Mouse (Mus musculus) hindbrain, postnatal 0 days (tissue): ENCODE data around the gene Spsb1. TPM values are rescaled to one million over a fixed set of nuclear protein-coding genes. Genes with fewer than 3 reads are reported as not detected.

Source experiments
- ATAC-seq: fragments of 200-750 bp; cut with Nextera tagmentation; 2 replicates; pipeline ENCODE4 v1.8.0; 2017; ENCODE audit warnings: mild to moderate bottlenecking, moderate TSS enrichment, moderate library complexity
- DNase-seq: peaks from one replicate; pipeline ENCODE4 v3.0.0-alpha.2; 2015; ENCODE audit warnings: low spot score
- H3K27ac ChIP-seq: fragments of 300-500 bp; sonication (generic); 2 replicates; pipeline ENCODE4 v1.5.1; 2014; ENCODE audit warnings: mild to moderate bottlenecking
- H3K27me3 ChIP-seq: fragments of 300-500 bp; sonication (generic); 2 replicates; pipeline ENCODE4 v1.6.1; 2014; ENCODE audit warnings: low read length, mixed read lengths; ENCODE audit not compliant: insufficient read depth
- H3K36me3 ChIP-seq: fragments of 300-500 bp; sonication (generic); 2 replicates; pipeline ENCODE4 v1.6.1; 2014; ENCODE audit warnings: low read length, mixed read lengths; ENCODE audit not compliant: insufficient read depth
- H3K4me1 ChIP-seq: fragments of 300-500 bp; sonication (generic); 2 replicates; pipeline ENCODE4 v1.6.1; 2014; ENCODE audit warnings: antibody characterized with exemption, low read length, mixed read lengths; ENCODE audit not compliant: insufficient read depth
- H3K4me2 ChIP-seq: fragments of 300-500 bp; sonication (generic); 2 replicates; pipeline ENCODE4 v1.6.1; 2014; ENCODE audit warnings: low read depth, mild to moderate bottlenecking, low read length, moderate library complexity, mixed read lengths
- H3K4me3 ChIP-seq: fragments of 300-500 bp; sonication (generic); 2 replicates; pipeline ENCODE4 v1.5.1; 2014; ENCODE audit warnings: low read length
- H3K9ac ChIP-seq: fragments of 300-500 bp; sonication (generic); replicated peaks from 2 replicates; pipeline ENCODE4 v1.6.1; 2014; ENCODE audit warnings: mild to moderate bottlenecking, low read length, moderate library complexity, mixed read lengths
- H3K9me3 ChIP-seq: fragments of 300-500 bp; sonication (generic); 2 replicates; pipeline ENCODE4 v1.6.1; 2016; ENCODE audit warnings: low read length, mixed read lengths
- CTCF ChIP-seq: IDR thresholded peaks from 2 replicates; pipeline ENCODE4 v1.5.1; 2016; ENCODE audit warnings: antibody characterized with exemption, control low read depth, low read depth
- WGBS: fragments of 180-500 bp; shearing (Covaris S2); extraction: QIAGEN DNeasy Blood & Tissue Kit; methylation state at CpG from one replicate; pipeline ENCODE4 v1.1.7; 2014; 5-methylcytosine and 5-hydroxymethylcytosine counted together
- polyA plus RNA-seq: library from polyadenylated mRNA; unstranded; fragments of >200 nt; fragmentation: Nextera tagmentation; extraction: Ambion mirVana; gene quantifications from 2 replicates; pipeline ENCODE4 v1.2.1, GENCODE M21; 2015
- total RNA-seq: library from RNA; depleted of rRNA; stranded (reverse); fragments of >200 nt; gene quantifications from 2 replicates; pipeline ENCODE4 v1.2.3, GENCODE M21; 2014

Spsb1 gene
- total and polyA plus RNA-seq, 2 experiments from 2014 or later, result 9.2 to 13.7 TPM

DNA sequence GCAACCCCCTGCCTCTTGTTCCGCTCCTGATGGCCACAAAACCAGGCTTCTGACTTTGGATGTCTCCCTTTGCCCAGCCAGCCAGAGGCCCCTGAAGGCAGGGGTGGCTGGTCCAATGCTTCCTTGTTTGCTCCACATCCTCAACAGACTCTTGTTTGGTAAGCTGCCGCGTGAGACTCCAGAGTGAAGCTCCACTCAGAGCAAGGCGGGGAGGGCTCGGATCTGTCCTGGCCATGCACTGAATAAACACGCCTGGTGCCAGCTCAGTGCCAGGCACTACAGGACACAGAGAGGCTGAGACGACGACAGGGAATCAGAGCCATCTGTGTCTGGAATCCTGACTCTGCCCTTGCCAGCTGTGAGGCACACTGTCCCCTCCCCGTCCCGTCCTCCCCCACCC is 70.9 kb downstream of the Spsb1 start:
- Histone ChIP-seq H3K4me3 (no peak overlapping the region), H3K9me3 (no peaks in the 10 kb centered on the region), H3K4me2 (no peak overlapping the region), H3K27ac (no peak overlapping the region), H3K9ac (no peak overlapping the region), H3K4me1 (no peaks in the 10 kb centered on the region), H3K27me3 (no peaks in the 10 kb centered on the region), H3K36me3 (no peaks in the 10 kb centered on the region)
- TF ChIP-seq CTCF, result no peak
- 59% methylated on average over 10 of the region's 10 CpGs for WGBS
- ATAC-seq (no peak), DNase-seq (no peak)

DNA sequence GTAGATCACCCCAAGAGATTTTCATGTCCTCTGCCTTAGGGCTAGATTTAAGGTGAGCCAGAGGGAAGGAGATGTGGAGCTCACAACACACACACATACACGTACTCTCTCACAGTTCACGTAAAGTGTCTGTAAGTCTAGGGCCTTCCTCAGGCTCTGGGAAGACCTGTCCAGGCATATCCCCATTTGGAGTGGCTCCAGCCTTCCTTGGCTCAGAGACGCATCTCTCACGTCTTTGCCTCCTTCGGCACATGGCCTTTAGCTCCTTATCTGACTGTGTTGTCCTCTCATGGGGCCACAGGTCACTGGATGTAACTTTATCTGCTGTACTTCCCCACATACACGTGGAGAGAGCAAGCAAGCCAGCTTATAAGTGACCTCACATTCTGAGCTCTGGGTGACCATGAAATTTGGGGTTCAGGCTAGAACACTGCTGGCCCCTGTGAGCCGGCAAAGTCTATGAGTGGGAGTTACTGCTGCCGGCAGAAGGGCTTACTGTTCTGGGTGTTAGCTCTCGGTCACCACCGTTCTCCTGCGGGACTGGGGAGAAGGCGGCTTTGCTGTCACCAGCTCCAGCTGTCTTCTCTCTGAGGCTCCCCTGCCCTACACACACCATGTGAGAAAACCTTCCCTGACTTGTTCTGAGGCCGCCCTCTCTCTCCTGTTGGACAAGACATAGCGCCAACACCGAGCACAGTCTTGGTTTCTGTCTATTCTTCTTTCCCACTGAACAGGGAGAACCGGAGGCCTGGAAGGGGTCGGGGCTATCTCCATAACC is 72.5 kb downstream of the Spsb1 start:
- no peaks in the 10 kb centered on the region for H3K27me3 ChIP-seq
- WGBS, result 81% methylated on average over 17 of the region's 17 CpGs
- H3K4me3 ChIP-seq, result no peak overlapping the region

GRCm38 (mm10) chr4:149880908-149881307 is 73.9 kb downstream of the Spsb1 start:
- 74% methylated on average over 5 of the region's 5 CpGs for WGBS
- H3K27ac ChIP-seq, result no peak overlapping the region
- H3K9ac ChIP-seq, result no peak overlapping the region
- no peak overlapping the region for H3K4me2 ChIP-seq
- H3K9me3 ChIP-seq, result no peaks in the 10 kb centered on the region
- H3K36me3 ChIP-seq, result no peaks in the 10 kb centered on the region
- ATAC-seq (no peak), DNase-seq (no peak)
- no peaks in the 10 kb centered on the region for H3K27me3 ChIP-seq
- no peak for TF ChIP-seq CTCF
- no peak overlapping the region for H3K4me3 ChIP-seq
- peaks cover 15% of the 10 kb centered on the region for H3K4me1 ChIP-seq

More for the DNA sequence above, 72.5 kb downstream of the Spsb1 start:
- Histone ChIP-seq H3K9ac (no peak overlapping the region), H3K27ac (no peak overlapping the region), H3K4me2 (no peak overlapping the region), H3K9me3 (no peaks in the 10 kb centered on the region), H3K4me1 (peaks cover 5% of the 10 kb centered on the region; the same call in 1 of the 2 replicates), H3K36me3 (no peaks in the 10 kb centered on the region)
- DNase-seq (no peak), ATAC-seq (no peak)
- no peak for TF ChIP-seq CTCF

GRCm38 (mm10) chr4:149879980-149880379 is 74.9 kb downstream of the Spsb1 start:
- Histone ChIP-seq H3K27me3 (no peaks in the 10 kb centered on the region), H3K4me1 (peaks cover 24% of the 10 kb centered on the region), H3K9ac (no peak overlapping the region), H3K27ac (no peak overlapping the region), H3K36me3 (no peaks in the 10 kb centered on the region), H3K9me3 (no peaks in the 10 kb centered on the region), H3K4me3 (no peak overlapping the region), H3K4me2 (no peak overlapping the region)
- TF ChIP-seq CTCF, result no peak
- WGBS, result 84% methylated on average over 11 of the region's 11 CpGs
- DNase-seq (no peak), ATAC-seq (no peak)

DNA sequence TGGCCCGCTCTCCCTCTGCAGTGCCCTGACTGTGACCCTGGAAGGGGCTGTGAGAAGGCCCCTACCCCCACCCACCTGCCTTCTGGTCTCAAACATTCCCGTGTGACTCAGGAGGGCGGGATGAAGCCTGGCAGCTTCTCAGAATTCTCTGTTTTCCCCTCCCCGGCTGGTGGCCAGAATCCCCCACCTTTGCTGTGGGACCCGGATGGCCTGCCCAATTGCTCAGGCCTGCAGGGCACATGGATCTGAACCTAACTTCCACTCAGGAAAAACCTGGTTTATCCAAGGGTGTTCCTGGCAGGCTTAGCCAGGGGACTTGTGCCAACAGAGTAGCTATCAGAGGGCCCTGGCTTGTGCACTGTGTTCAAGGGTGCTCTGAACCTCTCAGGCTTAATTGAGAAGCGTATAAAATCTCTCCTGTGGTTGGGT is 76.8 kb downstream of the Spsb1 start:
- TF ChIP-seq CTCF, result no peak
- H3K4me1 ChIP-seq, result peaks cover 30% of the 10 kb centered on the region
- no peak for ATAC-seq
- H3K9me3 ChIP-seq, result no peaks in the 10 kb centered on the region
- no peaks in the 10 kb centered on the region for H3K36me3 ChIP-seq
- 57% methylated on average over 6 of the region's 6 CpGs for WGBS
- H3K4me2 ChIP-seq, result no peak overlapping the region
- H3K9ac ChIP-seq, result no peak overlapping the region
- no peak overlapping the region for H3K4me3 ChIP-seq
- no peak for DNase-seq
- H3K27me3 ChIP-seq, result no peaks in the 10 kb centered on the region
- H3K27ac ChIP-seq, result no peak overlapping the region

DNA sequence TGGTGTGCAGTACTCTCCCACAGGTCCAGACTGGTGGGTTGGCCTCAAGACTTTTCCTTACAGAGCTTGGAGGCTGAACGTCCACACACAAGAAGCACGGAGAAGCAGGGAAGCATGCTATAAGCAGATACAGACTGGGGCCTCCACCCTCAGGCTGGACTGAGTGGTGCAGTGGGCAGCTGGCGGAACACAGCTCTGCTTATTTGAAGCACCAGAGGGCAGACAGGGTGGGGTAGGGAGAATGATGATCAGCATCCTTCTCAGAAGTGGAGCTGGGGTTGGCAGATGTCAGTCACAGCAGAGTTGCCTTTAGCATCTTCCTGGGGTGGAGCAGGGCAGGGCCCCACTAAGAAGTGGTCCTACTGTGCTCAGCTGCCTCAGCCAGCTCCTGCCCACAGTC is 77.6 kb downstream of the Spsb1 start:
- Histone ChIP-seq H3K9ac (no peak overlapping the region), H3K9me3 (no peaks in the 10 kb centered on the region), H3K4me3 (no peak overlapping the region), H3K4me2 (no peak overlapping the region), H3K27me3 (no peaks in the 10 kb centered on the region), H3K36me3 (no peaks in the 10 kb centered on the region), H3K4me1 (peaks cover 30% of the 10 kb centered on the region), H3K27ac (no peak overlapping the region)
- 49% methylated on average over 3 of the region's 3 CpGs for WGBS
- DNase-seq (no peak), ATAC-seq (0 out of 2 replicates have a peak, but pooled peaks have one; percentile 11)
- TF ChIP-seq CTCF, result peak; percentile 48

DNA sequence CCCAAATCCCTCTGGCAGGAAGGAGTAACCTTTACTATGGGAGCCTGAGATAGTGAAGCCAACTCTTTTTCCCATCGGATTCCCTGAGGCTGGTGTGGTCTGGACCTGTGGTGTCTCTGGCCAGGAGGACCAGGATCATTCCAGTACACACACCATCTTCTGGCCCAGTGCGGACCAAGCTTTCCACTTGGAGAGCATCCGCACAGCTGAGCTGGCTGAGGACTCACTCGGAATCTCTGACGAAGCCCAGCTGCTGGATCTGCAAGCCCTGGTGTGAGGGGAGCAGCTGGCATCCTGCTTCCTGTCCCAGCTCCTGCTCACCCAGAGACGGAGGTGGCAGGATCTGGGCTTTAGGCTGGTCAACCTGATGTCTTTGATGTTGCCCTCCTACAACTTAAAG is 78.1 kb downstream of the Spsb1 start:
- Histone ChIP-seq H3K9ac (no peak overlapping the region), H3K36me3 (no peaks in the 10 kb centered on the region), H3K4me3 (no peak overlapping the region), H3K27ac (0 out of 2 replicates have a peak overlapping the region, but pooled peaks have one; percentile 26), H3K9me3 (no peaks in the 10 kb centered on the region), H3K4me2 (no peak overlapping the region), H3K27me3 (no peaks in the 10 kb centered on the region), H3K4me1 (peaks cover 30% of the 10 kb centered on the region)
- no peak for TF ChIP-seq CTCF
- DNase-seq, result peak; percentile 48
- ATAC-seq, result no peak
- WGBS, result 49% methylated on average over 6 of the region's 6 CpGs
